Mouse (Mus musculus): ENCODE data around the gene Uqcr11. TPM values are rescaled to one million over a fixed set of nuclear protein-coding genes. Genes with fewer than 3 reads are reported as not detected.
A peak's percentile ranks its signal among the peaks of the same experiment; 100 is the strongest.

Gene Uqcr11
- polyA plus RNA-seq, 1 experiment: 1,025 TPM

DNA sequence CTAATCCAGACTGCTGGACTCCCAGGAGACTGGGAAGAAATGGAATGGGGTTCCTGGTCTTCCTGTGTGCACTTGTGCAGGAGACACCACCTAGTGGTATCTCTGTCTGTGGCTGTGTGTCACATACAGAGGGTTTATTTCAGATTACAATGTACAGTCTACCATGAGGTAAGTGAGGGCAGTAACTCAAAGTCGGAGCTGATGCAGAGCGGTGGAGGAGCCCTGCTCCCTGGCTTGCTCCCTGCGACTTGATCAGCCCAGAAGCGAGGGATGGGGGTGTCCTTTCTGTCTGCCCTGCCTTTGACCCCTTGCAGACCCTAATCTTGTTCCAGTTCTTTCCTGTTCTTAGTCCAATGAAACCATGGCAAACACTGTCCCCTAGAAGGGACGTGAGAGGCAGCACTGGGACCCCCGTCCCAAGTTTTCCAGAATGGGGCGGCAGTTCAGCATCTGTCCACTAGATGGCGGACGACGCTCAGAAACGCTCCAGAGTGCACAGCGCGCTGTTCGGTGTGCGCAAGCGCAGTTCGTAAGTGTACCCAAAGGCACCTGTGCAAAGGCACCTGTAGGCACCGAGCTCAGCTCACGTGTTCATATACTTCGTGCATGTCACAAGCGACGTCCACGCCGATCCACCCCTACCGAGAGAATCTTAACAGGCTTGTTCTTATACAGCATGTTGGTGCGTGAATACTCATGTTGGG lies 39.4 kb upstream of the Uqcr11 start:
- no peaks in the 10 kb centered on the region for H3K79me3 ChIP-seq (ENCODE audit: low read depth)
- no peaks in the 10 kb centered on the region for H3K79me2 ChIP-seq (ENCODE audit: control insufficient read depth, insufficient read depth)
- H3K27me3 ChIP-seq (ENCODE audit: control insufficient read depth, insufficient read depth, insufficient read length): peaks cover 17% of the 10 kb centered on the region
- H3K4me3 ChIP-seq (ENCODE audit: insufficient read depth, poor library complexity, severe bottlenecking): no peak overlapping the region
- H3K36me3 ChIP-seq (ENCODE audit: control insufficient read depth, insufficient read depth): no peaks in the 10 kb centered on the region
- H3ac ChIP-seq (ENCODE audit: control insufficient read depth, insufficient read length, low read depth): no peak overlapping the region
- TF ChIP-seq CTCF (IDR thresholded peaks at IDR 0.05; ENCODE audit: control insufficient read depth, insufficient read depth, insufficient read length) (peak; percentile 91), MYOD1 (IDR thresholded peaks at IDR 0.05; ENCODE audit: control insufficient read depth, insufficient read length, low read depth) (no peak)

DNA sequence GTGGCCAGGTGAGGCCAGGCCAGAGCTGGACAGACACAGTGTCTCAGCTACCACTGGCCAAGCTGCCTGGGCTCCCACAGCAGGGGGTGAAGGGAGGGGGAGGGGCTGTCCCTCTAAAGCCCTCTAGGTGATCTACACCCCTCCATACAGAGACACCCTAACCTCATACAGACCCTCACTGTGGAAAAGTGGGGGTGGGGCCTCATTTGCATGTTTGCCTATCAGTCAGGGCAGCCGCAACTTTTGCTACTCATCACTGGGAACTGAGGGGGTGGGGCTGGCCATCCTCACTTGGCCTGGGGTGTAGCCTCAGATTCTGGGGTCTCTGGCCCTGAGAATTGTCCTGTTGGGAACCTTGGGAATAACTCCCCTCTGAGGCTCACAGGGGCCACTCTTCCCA lies 38.4 kb upstream of the Uqcr11 start:
- Histone ChIP-seq H3K4me3 (ENCODE audit: insufficient read depth, poor library complexity, severe bottlenecking) (no peak overlapping the region), H3K79me3 (ENCODE audit: low read depth) (no peaks in the 10 kb centered on the region), H3K27me3 (ENCODE audit: control insufficient read depth, insufficient read depth, insufficient read length) (peaks cover 17% of the 10 kb centered on the region), H3ac (ENCODE audit: control insufficient read depth, insufficient read length, low read depth) (no peak overlapping the region), H3K79me2 (ENCODE audit: control insufficient read depth, insufficient read depth) (no peaks in the 10 kb centered on the region), H3K36me3 (ENCODE audit: control insufficient read depth, insufficient read depth) (no peaks in the 10 kb centered on the region)
- no peak for TF ChIP-seq MYOD1 (IDR thresholded peaks at IDR 0.05; ENCODE audit: control insufficient read depth, insufficient read length, low read depth)
- TF ChIP-seq MAX (IDR thresholded peaks at IDR 0.05): no peak

DNA sequence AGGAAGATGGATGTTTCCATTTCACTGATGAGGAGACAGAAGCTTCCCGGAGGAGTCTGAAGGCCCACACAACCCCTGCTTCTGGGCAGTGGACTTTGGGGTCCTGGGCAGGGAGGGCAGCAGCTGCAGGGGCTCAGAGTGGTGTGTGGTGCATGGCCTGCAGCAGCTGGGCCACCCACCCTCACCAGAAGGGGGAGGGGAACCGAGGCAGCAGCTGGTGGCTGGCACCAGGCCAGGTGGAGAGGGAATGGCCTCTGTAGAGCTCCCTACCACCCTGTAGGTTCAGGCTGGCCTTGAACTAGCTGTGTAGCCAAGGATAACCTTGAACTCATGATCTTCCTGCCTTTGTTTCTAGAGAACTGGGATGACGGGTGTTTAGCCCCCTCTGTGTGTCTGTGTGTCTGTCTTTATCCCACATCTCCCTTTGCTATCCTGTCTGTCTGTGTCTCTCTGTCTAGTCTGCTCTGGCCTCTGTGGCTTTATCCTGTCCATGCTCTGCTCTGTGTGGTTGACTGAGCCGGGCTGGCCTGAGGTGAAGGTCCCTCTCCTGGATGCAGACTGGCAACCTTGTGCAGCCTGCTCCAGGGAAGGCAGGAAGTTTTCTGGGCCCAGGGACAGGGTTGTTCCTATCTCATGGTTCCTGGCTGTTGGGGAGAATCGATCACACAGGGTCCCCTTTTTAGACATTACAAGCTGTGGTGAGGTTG lies 37.9 kb upstream of the Uqcr11 start:
- H3ac ChIP-seq (ENCODE audit: control insufficient read depth, insufficient read length, low read depth): peak overlapping the region; percentile 13
- H3K4me3 ChIP-seq (ENCODE audit: insufficient read depth, poor library complexity, severe bottlenecking): no peak overlapping the region
- H3K27me3 ChIP-seq (ENCODE audit: control insufficient read depth, insufficient read depth, insufficient read length): peaks cover 17% of the 10 kb centered on the region
- H3K79me2 ChIP-seq (ENCODE audit: control insufficient read depth, insufficient read depth): no peaks in the 10 kb centered on the region
- H3K79me3 ChIP-seq (ENCODE audit: low read depth): no peaks in the 10 kb centered on the region
- no peaks in the 10 kb centered on the region for H3K36me3 ChIP-seq (ENCODE audit: control insufficient read depth, insufficient read depth)
- TF ChIP-seq CTCF (IDR thresholded peaks at IDR 0.05; ENCODE audit: control insufficient read depth, insufficient read depth, insufficient read length): no peak
- TF ChIP-seq MYOD1 (IDR thresholded peaks at IDR 0.05; ENCODE audit: control insufficient read depth, insufficient read length, low read depth): no peak
- TF ChIP-seq FOSL1 (IDR thresholded peaks at IDR 0.05; ENCODE audit: insufficient read depth, low read length, poor library complexity, severe bottlenecking): no peak
- no peak for TF ChIP-seq CEBPB (IDR thresholded peaks at IDR 0.05; ENCODE audit: low read depth)
- no peak for TF ChIP-seq MAX (IDR thresholded peaks at IDR 0.05)
- TF ChIP-seq MYOG (IDR thresholded peaks at IDR 0.05; ENCODE audit: control insufficient read depth, extremely low read depth, insufficient read length): no peak
- no peak for TF ChIP-seq USF1 (IDR thresholded peaks at IDR 0.05; ENCODE audit: low read depth)

DNA sequence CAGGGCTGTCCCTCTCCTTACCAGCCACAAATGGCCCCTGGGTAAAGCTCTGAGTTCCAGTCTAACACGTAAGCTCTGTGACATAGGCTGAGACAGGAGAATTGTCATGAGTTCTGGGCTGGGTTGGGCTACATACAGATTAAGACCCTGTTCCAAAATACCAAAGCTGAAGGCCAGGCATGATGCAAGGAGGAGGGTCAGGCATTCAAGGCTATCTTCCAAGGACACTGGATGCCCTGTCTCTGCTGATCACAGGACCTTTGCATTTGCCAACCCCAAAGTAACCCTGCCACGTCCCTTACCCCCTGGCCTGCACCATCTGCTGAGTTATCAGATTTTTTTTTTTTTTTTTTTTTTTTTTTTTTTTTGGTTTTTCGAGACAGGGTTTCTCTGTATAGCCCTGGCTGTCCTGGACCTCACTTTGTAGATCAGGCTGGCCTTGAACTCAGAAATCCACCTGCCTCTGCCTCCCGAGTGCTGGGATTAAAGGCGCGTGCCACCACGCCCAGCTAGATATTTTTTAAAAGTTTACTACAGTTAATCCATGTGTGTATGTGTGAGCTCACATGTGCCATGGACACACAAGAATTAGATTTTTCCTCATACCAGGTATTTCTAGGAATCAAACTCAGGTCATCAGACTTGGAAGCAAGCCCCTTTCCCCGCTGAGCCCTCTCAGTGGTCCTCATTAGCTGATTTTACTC lies 37.1 kb upstream of the Uqcr11 start:
- no peaks in the 10 kb centered on the region for H3K79me3 ChIP-seq (ENCODE audit: low read depth)
- peaks cover 17% of the 10 kb centered on the region for H3K27me3 ChIP-seq (ENCODE audit: control insufficient read depth, insufficient read depth, insufficient read length)
- no peaks in the 10 kb centered on the region for H3K79me2 ChIP-seq (ENCODE audit: control insufficient read depth, insufficient read depth)

DNA sequence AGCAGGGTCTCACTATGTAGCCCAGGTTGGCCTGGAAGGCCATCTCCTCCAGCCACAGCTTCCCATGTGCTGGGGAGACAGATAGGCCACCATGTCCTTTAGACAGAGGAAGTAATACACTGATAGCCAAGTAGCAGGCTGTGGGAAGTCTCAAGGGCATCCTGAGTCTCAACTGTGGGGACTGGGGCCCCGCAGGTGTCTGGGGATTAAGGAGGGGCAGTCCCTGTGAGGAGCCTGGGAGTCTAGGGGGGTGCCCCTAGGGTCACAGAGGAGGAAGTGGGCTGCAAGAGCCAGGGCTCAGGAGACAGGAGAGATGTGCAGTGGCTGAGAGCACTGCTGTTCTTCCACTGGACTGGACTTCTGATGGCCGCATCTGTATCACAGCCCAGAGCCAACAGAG lies 36.4 kb upstream of the Uqcr11 start:
- peaks cover 13% of the 10 kb centered on the region for H3K27me3 ChIP-seq (ENCODE audit: control insufficient read depth, insufficient read depth, insufficient read length)
- TF ChIP-seq MYOD1 (IDR thresholded peaks at IDR 0.05; ENCODE audit: control insufficient read depth, insufficient read length, low read depth): no peak
- no peak for TF ChIP-seq CEBPB (IDR thresholded peaks at IDR 0.05; ENCODE audit: low read depth)
- no peak for TF ChIP-seq CTCF (IDR thresholded peaks at IDR 0.05; ENCODE audit: control insufficient read depth, insufficient read depth, insufficient read length)
- no peak for TF ChIP-seq MAX (IDR thresholded peaks at IDR 0.05)
- no peak for TF ChIP-seq MYOG (IDR thresholded peaks at IDR 0.05; ENCODE audit: control insufficient read depth, extremely low read depth, insufficient read length)
- H3K36me3 ChIP-seq (ENCODE audit: control insufficient read depth, insufficient read depth): no peaks in the 10 kb centered on the region
- H3ac ChIP-seq (ENCODE audit: control insufficient read depth, insufficient read length, low read depth): no peak overlapping the region
- no peaks in the 10 kb centered on the region for H3K79me3 ChIP-seq (ENCODE audit: low read depth)
- no peaks in the 10 kb centered on the region for H3K79me2 ChIP-seq (ENCODE audit: control insufficient read depth, insufficient read depth)
- no peak overlapping the region for H3K4me3 ChIP-seq (ENCODE audit: insufficient read depth, poor library complexity, severe bottlenecking)

More for the DNA sequence above, 37.1 kb upstream of the Uqcr11 start:
- Histone ChIP-seq H3ac (ENCODE audit: control insufficient read depth, insufficient read length, low read depth) (no peak overlapping the region), H3K4me3 (ENCODE audit: insufficient read depth, poor library complexity, severe bottlenecking) (no peak overlapping the region), H3K36me3 (ENCODE audit: control insufficient read depth, insufficient read depth) (no peaks in the 10 kb centered on the region)
- TF ChIP-seq FOSL1 (IDR thresholded peaks at IDR 0.05; ENCODE audit: insufficient read depth, low read length, poor library complexity, severe bottlenecking) (no peak), MYOG (IDR thresholded peaks at IDR 0.05; ENCODE audit: control insufficient read depth, extremely low read depth, insufficient read length) (no peak), USF1 (IDR thresholded peaks at IDR 0.05; ENCODE audit: low read depth) (no peak), CEBPB (IDR thresholded peaks at IDR 0.05; ENCODE audit: low read depth) (no peak), MAX (IDR thresholded peaks at IDR 0.05) (no peak), MYOD1 (IDR thresholded peaks at IDR 0.05; ENCODE audit: control insufficient read depth, insufficient read length, low read depth) (no peak), CTCF (IDR thresholded peaks at IDR 0.05; ENCODE audit: control insufficient read depth, insufficient read depth, insufficient read length) (no peak)

Measured in C2C12 (cell line).